Mouse (Mus musculus) testis, adult 2 months (tissue): ENCODE data around the gene Msi1.

Source experiments
- CTCF ChIP-seq: fragments of 200-500 bp; IDR thresholded peaks from 2 replicates; pipeline ENCODE4 v1.5.1; 2012; ENCODE audit warnings: low read depth, mild to moderate bottlenecking, inconsistent platforms, low read length, moderate library complexity; ENCODE audit not compliant: control insufficient read depth, insufficient read depth, insufficient replicate concordance
- POLR2A ChIP-seq: fragments of 200-500 bp; IDR thresholded peaks from 2 replicates; pipeline ENCODE4 v1.6.1; 2012; ENCODE audit warnings: low read depth, mild to moderate bottlenecking, inconsistent platforms, low read length, moderate library complexity; ENCODE audit not compliant: control insufficient read depth

GRCm38 (mm10) chr5:115404241-115404794 is 25.1 kb upstream of the Msi1 start:
- TF ChIP-seq POLR2A (no peak), CTCF (no peak)
